Mouse (Mus musculus): Measurements from ENCODE around the gene Mtmr12.

DNA sequence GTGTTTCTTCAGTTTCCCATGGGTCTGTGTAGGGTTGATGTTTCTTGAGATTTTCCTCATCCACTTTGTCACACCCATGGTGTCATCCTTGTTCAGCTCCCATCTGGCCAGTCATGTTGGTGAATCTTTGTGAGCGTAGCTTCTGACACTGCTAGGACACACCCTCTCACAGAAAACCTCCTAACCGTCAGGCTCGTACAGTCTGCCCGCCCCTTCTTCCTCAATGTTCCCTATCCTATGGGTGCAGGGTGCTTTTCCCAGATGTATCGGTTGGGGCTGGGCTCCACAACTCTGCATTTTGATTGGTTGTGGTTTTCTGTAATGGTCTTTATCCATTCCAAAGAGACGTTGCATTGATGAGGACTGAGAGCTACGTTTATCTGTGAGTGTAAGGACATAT, 85.5 kb downstream of the Mtmr12 start:
- TF ChIP-seq FLI1 (IDR thresholded peaks at IDR 0.05; ENCODE audit: low read length) (no peak), GATA1 (IDR thresholded peaks at IDR 0.05; ENCODE audit: borderline replicate concordance, low read length) (no peak)
